Mouse (Mus musculus): Measurements from ENCODE around the gene Pitpna.

- no peak for TF ChIP-seq CTCF (IDR thresholded peaks at IDR 0.05; ENCODE audit: extremely low read depth, insufficient read length, insufficient replicate concordance, low read depth, low read length)
- no peak for TF ChIP-seq POLR2A (IDR thresholded peaks at IDR 0.05; ENCODE audit: low read depth, low read length)
Observed at GRCm38 (mm10) chr11:75654471-75655390, 66.8 kb downstream of the Pitpna start.

Data from small intestine, adult 2 months (tissue).